Comparison of ENCODE assay signal across 21 mouse cellular contexts in the genomic region with DNA sequence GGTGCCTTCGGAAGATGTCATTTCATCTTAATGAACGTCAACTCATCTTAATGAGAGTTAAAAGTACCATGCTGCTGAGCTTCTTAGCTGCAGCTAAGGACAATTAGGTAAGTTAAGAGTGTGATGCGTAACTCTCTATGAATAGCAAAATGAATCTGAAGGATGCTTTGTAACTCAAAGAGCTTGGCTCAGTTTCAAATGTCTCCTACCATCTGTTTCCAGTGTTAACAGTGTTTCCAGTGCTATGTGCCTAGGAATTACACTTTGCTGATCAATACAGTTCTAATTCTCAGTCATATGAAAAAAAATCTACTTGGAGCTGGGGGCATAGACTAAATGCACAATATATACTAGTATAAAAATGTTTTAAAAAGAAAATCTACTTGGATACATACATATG. TPM values are rescaled to one million over a fixed set of nuclear protein-coding genes. Genes with fewer than 3 reads are reported as not detected.
DNase-seq lines count a peak whose midpoint lies in the region; ATAC-seq lines count a peak whose summit lies in the region.
"Had no signal": no experiment of that assay in that cellular context is flagged by ENCODE, and none has a peak within 500 bp of the region (broad histone marks: within the 10 kb centered on the region; RNA-seq: fewer than 3 reads in every experiment).

No protein-coding gene starts in this region.

- H3K27me3 ChIP-seq in forebrain, embryonic 14.5 days (replicated peaks; ENCODE audit: control insufficient read depth, insufficient read depth, low read length): no peaks in the 10 kb centered on the region
- no peaks in the 10 kb centered on the region for H3K27me3 ChIP-seq in forebrain, embryonic 12.5 days
- H3K27me3 ChIP-seq: embryonic facial prominence, embryonic 13.5 days; heart, embryonic 12.5 days; hindbrain, embryonic 15.5 days had no signal

- H3K9me3 ChIP-seq in forebrain, embryonic 14.5 days (replicated peaks; ENCODE audit: control insufficient read depth, low read length): no peaks in the 10 kb centered on the region
- no peaks in the 10 kb centered on the region for H3K9me3 ChIP-seq in forebrain, embryonic 12.5 days
- H3K9me3 ChIP-seq: embryonic facial prominence, embryonic 13.5 days; G1E; heart, embryonic 12.5 days; hindbrain, embryonic 10.5 days; hindbrain, embryonic 15.5 days had no signal

- DNase-seq in forebrain, embryonic 14.5 days (ENCODE audit: low spot score): peak; percentile 72
- DNase-seq in frontal cortex, postnatal 10 days (ENCODE audit: low spot score in 2 of 2): no peak
- DNase-seq in layer of hippocampus, adult 9-11 months: peak; percentile 17
- DNase-seq in layer of hippocampus, postnatal 10 days (ENCODE audit: low spot score in 2 of 2): no peak
- DNase-seq in telencephalon, adult 2 months (ENCODE audit: low read depth, low spot score): peak; percentile 23
- DNase-seq: adrenal gland, postnatal 10 days; B cell, adult 2 months; cerebellum, adult 18-20 months; cerebellum, adult 9-11 months; cerebellum, postnatal 36 days; gastrocnemius, adult 2 months; gastrocnemius, postnatal 25 days had no signal

- WGBS in forebrain, embryonic 14.5 days: 65% methylated on average over 3 of the region's 3 CpGs
- WGBS in forebrain, embryonic 12.5 days: 81% methylated on average over 3 of the region's 3 CpGs

- no peak overlapping the region for H3K27ac ChIP-seq in forebrain, embryonic 14.5 days (ENCODE audit: low read depth, low read length)
- no peak overlapping the region for H3K27ac ChIP-seq in forebrain, embryonic 12.5 days
- H3K27ac ChIP-seq: embryonic facial prominence, embryonic 13.5 days; gastrocnemius, adult 2 months; hindbrain, embryonic 10.5 days; hindbrain, embryonic 15.5 days had no signal

- H3K36me3 ChIP-seq in forebrain, embryonic 14.5 days (ENCODE audit: control insufficient read depth, insufficient read depth, low read length): no peaks in the 10 kb centered on the region
- no peaks in the 10 kb centered on the region for H3K36me3 ChIP-seq in forebrain, embryonic 12.5 days (replicated peaks)
- H3K36me3 ChIP-seq: embryonic facial prominence, embryonic 13.5 days; G1E; heart, embryonic 12.5 days; hindbrain, embryonic 10.5 days; hindbrain, embryonic 15.5 days had no signal

- H3K4me3 ChIP-seq in forebrain, embryonic 14.5 days (ENCODE audit: low read depth, low read length): no peak overlapping the region
- H3K4me3 ChIP-seq in forebrain, embryonic 12.5 days (replicated peaks): no peak overlapping the region
- H3K4me3 ChIP-seq: embryonic facial prominence, embryonic 13.5 days; gastrocnemius, adult 2 months; heart, embryonic 12.5 days; hindbrain, embryonic 10.5 days; hindbrain, embryonic 15.5 days had no signal

- no peaks in the 10 kb centered on the region for H3K4me1 ChIP-seq in forebrain, embryonic 14.5 days (ENCODE audit: control insufficient read depth, insufficient read depth, low read length)
- no peaks in the 10 kb centered on the region for H3K4me1 ChIP-seq in forebrain, embryonic 12.5 days
- H3K4me1 ChIP-seq: embryonic facial prominence, embryonic 13.5 days; heart, embryonic 12.5 days; hindbrain, embryonic 10.5 days; hindbrain, embryonic 15.5 days had no signal

- no peak; the same call in 1 of the 2 replicates for ATAC-seq in forebrain, embryonic 14.5 days
- ATAC-seq in forebrain, embryonic 12.5 days (ENCODE audit: low FRiP score): no peak
- ATAC-seq in frontal cortex, adult (ENCODE audit: low TSS enrichment): peak; percentile 62; the same call in 1 of the 2 replicates
- ATAC-seq: CD4-positive, CD25-positive, alpha-beta regulatory T cell, adult 4 months; inflammation-experienced regulatory T-cells, adult 6 months had no signal

- H3K9ac ChIP-seq in forebrain, embryonic 14.5 days (ENCODE audit: low read length): no peak overlapping the region
- H3K9ac ChIP-seq in forebrain, embryonic 12.5 days: no peak overlapping the region
- H3K9ac ChIP-seq: embryonic facial prominence, embryonic 13.5 days; heart, embryonic 12.5 days; hindbrain, embryonic 15.5 days had no signal

- no peak overlapping the region for H3K4me2 ChIP-seq in forebrain, embryonic 14.5 days (ENCODE audit: low read length)
- H3K4me2 ChIP-seq in forebrain, embryonic 12.5 days: no peak overlapping the region
- H3K4me2 ChIP-seq: embryonic facial prominence, embryonic 13.5 days; heart, embryonic 12.5 days; hindbrain, embryonic 15.5 days had no signal

RNA-seq across cellular contexts. Expression of a gene that starts 18.4 kb away (rescaled TPM):
- 23.7 and 28.2 TPM in 2 replicates for polyA plus RNA-seq in forebrain, embryonic 14.5 days (2014; fragmentation: Nextera tagmentation; extraction: Ambion mirVana)
- 30.7 and 32.3 TPM in 2 replicates for polyA plus RNA-seq in forebrain, embryonic 12.5 days (2016; fragmentation: Nextera tagmentation; extraction: Ambion mirVana)
- total RNA-seq in layer of hippocampus, postnatal 10 days (2021): 10 to 100 TPM; 27.7 to 34.2 TPM
- polyA plus RNA-seq: G1E had no signal

RNA-seq across cellular contexts. Expression of a gene that starts 31.6 kb away (rescaled TPM):
- 36.8 and 37.4 TPM in 2 replicates for polyA plus RNA-seq in forebrain, embryonic 14.5 days (2014; fragmentation: Nextera tagmentation; extraction: Ambion mirVana)
- polyA plus RNA-seq in forebrain, embryonic 12.5 days (2016; fragmentation: Nextera tagmentation; extraction: Ambion mirVana): 50.0 and 50.7 TPM in 2 replicates
- 1 to 10 TPM; 7.2 to 8.6 TPM for total RNA-seq in layer of hippocampus, postnatal 10 days (2021)

RNA-seq across cellular contexts. Expression of a gene that starts 56.4 kb away (rescaled TPM):
- 23.9 and 28.5 TPM in 2 replicates for polyA plus RNA-seq in forebrain, embryonic 14.5 days (2014; fragmentation: Nextera tagmentation; extraction: Ambion mirVana)
- polyA plus RNA-seq in forebrain, embryonic 12.5 days (2016; fragmentation: Nextera tagmentation; extraction: Ambion mirVana): 28.3 and 29.0 TPM in 2 replicates
- total RNA-seq in layer of hippocampus, postnatal 10 days (2021): 10 to 100 TPM; 16.6 to 20.9 TPM

Comparison
In these comparisons a context has a peak if more than half of its experiments do, and no peak if none do; other contexts are left out.
1. DNase-seq: peak in forebrain, embryonic 14.5 days (single experiment), layer of hippocampus, adult 9-11 months (single experiment) and telencephalon, adult 2 months (single experiment); none in frontal cortex, postnatal 10 days (0 of 2) and layer of hippocampus, postnatal 10 days (0 of 2).